Mouse (Mus musculus): ENCODE data around the gene Tmtc1.

DNA sequence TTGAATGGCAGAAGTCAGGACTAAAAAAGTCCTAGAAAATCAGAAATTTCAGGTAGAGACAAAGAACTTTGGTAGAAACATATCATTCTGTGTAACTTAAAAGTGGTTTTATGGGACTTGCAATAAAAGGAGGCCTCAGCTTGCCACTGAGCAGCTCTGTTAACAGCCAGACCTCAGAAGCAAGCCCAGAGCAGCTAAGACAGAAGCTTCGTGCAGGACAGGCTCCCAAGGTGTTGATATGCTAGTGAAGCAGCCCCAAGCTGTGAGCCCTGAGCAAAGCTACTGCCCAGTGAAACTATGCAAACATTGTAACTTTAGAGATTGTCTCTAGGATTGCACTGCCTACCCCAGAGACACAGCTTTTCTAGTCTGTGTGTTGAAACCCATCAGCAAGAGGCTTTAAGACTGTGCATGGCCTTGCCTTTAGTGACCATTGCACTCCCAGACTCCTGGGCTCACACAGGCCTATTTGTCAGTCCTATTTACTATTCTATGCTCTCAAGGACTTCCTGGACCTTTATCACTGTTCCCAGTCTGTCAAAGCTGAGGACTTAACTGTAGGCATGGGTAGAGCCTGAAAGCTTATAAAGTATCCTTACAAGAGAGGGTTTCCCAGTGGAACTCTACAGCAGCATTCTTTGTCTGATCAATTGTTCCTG lies 188.7 kb downstream of the Tmtc1 start:
- TF ChIP-seq TCF12 (IDR thresholded peaks at IDR 0.05; ENCODE audit: insufficient read depth, poor library complexity, severe bottlenecking) (no peak), CEBPB (IDR thresholded peaks at IDR 0.05; ENCODE audit: insufficient read depth, poor library complexity, severe bottlenecking) (no peak), USF1 (IDR thresholded peaks at IDR 0.05; ENCODE audit: low read depth) (no peak), POLR2A (IDR thresholded peaks at IDR 0.05; ENCODE audit: insufficient read length, low read depth) (no peak), REST (IDR thresholded peaks at IDR 0.05; ENCODE audit: insufficient read depth, insufficient read length) (no peak)

Data from myocyte (in vitro differentiated cells).